ENCODE assay signal across 11 mouse cellular contexts in the genomic region with DNA sequence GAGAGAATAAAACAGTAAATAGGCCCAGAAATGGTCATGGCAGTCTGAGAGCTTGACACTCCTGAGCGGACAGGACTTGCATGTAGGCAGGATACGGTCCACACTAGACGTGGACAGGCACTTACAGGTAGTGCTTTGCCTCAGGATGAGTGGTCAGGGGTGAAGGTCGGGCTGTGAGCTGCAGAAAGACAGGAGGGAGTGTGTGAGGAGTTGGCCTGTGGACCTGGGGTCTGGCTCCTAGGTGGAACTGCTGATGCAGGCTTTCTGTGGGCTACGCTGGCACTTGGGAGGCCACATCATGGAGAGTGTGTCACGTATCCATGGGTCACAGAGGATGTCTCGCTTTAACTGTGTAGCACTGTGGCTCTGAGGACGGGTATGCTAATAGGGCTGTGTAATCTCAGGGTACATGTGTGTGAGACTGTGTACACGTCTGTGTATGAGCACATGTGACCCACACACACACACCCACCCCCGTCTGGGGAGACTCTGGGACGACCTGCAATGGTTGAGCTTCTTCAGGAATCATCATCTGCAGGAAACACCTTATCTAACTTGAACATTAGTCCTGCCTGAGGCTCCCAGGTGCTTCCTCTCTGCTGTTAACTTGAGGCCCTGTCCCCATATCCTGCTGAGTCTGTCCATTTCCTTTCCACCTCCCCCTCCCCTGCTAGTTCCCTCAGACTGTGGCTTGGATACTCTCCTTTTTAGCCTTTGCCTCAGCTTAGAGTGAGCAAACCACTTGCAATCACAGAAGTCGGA. TPM values are rescaled to one million over a fixed set of nuclear protein-coding genes. Genes with fewer than 3 reads are reported as not detected.
DNase-seq lines count a peak whose midpoint lies in the region; ATAC-seq and TF ChIP-seq lines count a peak whose summit lies in the region.
"Had no signal": no experiment of that assay in that cellular context is flagged by ENCODE, and none has a peak within 500 bp of the region (broad histone marks: within the 10 kb centered on the region; RNA-seq: fewer than 3 reads in every experiment).

No protein-coding gene starts in this region.

- no peaks in the 10 kb centered on the region for H3K4me1 ChIP-seq in lung, postnatal 0 days (ENCODE audit: insufficient read depth, low read depth, low read length)
- no peaks in the 10 kb centered on the region; the same call in 1 of the 2 replicates for H3K4me1 ChIP-seq in liver, embryonic 16.5 days (ENCODE audit: control insufficient read depth, low read depth, low read length)
- H3K4me1 ChIP-seq: hindbrain, embryonic 12.5 days had no signal

- no peaks in the 10 kb centered on the region for H3K9me3 ChIP-seq in lung, postnatal 0 days (ENCODE audit: low read length)
- H3K9me3 ChIP-seq in liver, embryonic 16.5 days (replicated peaks; ENCODE audit: control insufficient read depth, low read length): no peaks in the 10 kb centered on the region
- H3K9me3 ChIP-seq: hindbrain, embryonic 12.5 days had no signal

- H3K27ac ChIP-seq in gastrocnemius, adult 2 months: no peak overlapping the region
- no peak overlapping the region for H3K27ac ChIP-seq in lung, postnatal 0 days (ENCODE audit: low read length)
- H3K27ac ChIP-seq in liver, embryonic 16.5 days (ENCODE audit: low read length): peak overlapping the region; percentile 37
- no peak overlapping the region for H3K27ac ChIP-seq in left cerebral cortex, adult 2 months
- H3K27ac ChIP-seq: hindbrain, embryonic 12.5 days had no signal

- intact Hi-C loops in gastrocnemius, adult 2 months (cut with DNase I): no loop called here
- intact Hi-C loops in left cerebral cortex, adult 2 months (cut with DNase I): no loop called here

- no peaks in the 10 kb centered on the region for H3K36me3 ChIP-seq in lung, postnatal 0 days (ENCODE audit: insufficient read depth, low read length)
- no peaks in the 10 kb centered on the region for H3K36me3 ChIP-seq in liver, embryonic 16.5 days (ENCODE audit: control insufficient read depth, insufficient read depth)
- H3K36me3 ChIP-seq: hindbrain, embryonic 12.5 days had no signal

- TF ChIP-seq CTCF in gastrocnemius, adult 2 months (IDR thresholded peaks at IDR 0.05): no peak
- TF ChIP-seq CTCF in lung, postnatal 0 days (IDR thresholded peaks at IDR 0.05): no peak
- TF ChIP-seq CTCF in left cerebral cortex, adult 2 months (IDR thresholded peaks at IDR 0.05): no peak

- H3K4me3 ChIP-seq in gastrocnemius, adult 2 months: no peak overlapping the region
- H3K4me3 ChIP-seq in lung, postnatal 0 days (ENCODE audit: low read depth, low read length): no peak overlapping the region
- no peak overlapping the region for H3K4me3 ChIP-seq in liver, embryonic 16.5 days (ENCODE audit: low read depth, low read length)
- no peak overlapping the region for H3K4me3 ChIP-seq in left cerebral cortex, adult 2 months
- H3K4me3 ChIP-seq: hindbrain, embryonic 12.5 days had no signal

- peak; percentile 9 for DNase-seq in gastrocnemius, adult 2 months
- no peak for DNase-seq in gastrocnemius, postnatal 10 days
- DNase-seq in lung, postnatal 0 days (ENCODE audit: low spot score): no peak
- no peak for DNase-seq in lung, postnatal 25 days (ENCODE audit: low spot score)
- peak; percentile 52 for DNase-seq in thymus, postnatal 4 days
- no peak for DNase-seq in left cerebral cortex, adult 2 months (ENCODE audit: extremely low spot score in 1 of 2, low spot score in 2 of 2)
- DNase-seq in gastrocnemius, adult 18-20 months (ENCODE audit: low spot score): no peak
- DNase-seq: cerebellum, adult 8-10 months had no signal

- peak; percentile 27; the same call in 1 of the 2 replicates for TF ChIP-seq EP300 in lung, postnatal 0 days (IDR thresholded peaks at IDR 0.05)

- H3K9ac ChIP-seq in lung, postnatal 0 days (replicated peaks; ENCODE audit: low read depth): no peak overlapping the region
- no peak overlapping the region for H3K9ac ChIP-seq in liver, embryonic 16.5 days (ENCODE audit: low read depth, low read length)
- H3K9ac ChIP-seq: hindbrain, embryonic 12.5 days had no signal

- 49% methylated on average over 12 of the region's 12 CpGs for WGBS in lung, postnatal 0 days
- 28% methylated on average over 12 of the region's 12 CpGs for WGBS in liver, embryonic 16.5 days (ENCODE audit: insufficient replicate concordance)

- ATAC-seq in lung, postnatal 0 days: peak; percentile 68; the same call in 1 of the 2 replicates
- ATAC-seq in liver, embryonic 16.5 days (ENCODE audit: low read depth): peak; percentile 47

- no peak overlapping the region for H3K4me2 ChIP-seq in lung, postnatal 0 days (replicated peaks; ENCODE audit: low read depth, low read length)
- no peak overlapping the region for H3K4me2 ChIP-seq in liver, embryonic 16.5 days (ENCODE audit: low read depth, low read length)
- H3K4me2 ChIP-seq: hindbrain, embryonic 12.5 days had no signal

- H3K27me3 ChIP-seq in lung, postnatal 0 days (replicated peaks; ENCODE audit: insufficient read depth, low read length): no peaks in the 10 kb centered on the region
- H3K27me3 ChIP-seq in liver, embryonic 16.5 days (ENCODE audit: control insufficient read depth, insufficient read depth, low read depth, low read length): no peaks in the 10 kb centered on the region
- H3K27me3 ChIP-seq: hindbrain, embryonic 12.5 days had no signal

RNA-seq across cellular contexts. Expression of gene Dusp2, which starts 7.7 kb away (rescaled TPM):
- total RNA-seq in gastrocnemius, adult 2 months (2021): 1 to 10 TPM in 1 of 2 experiments, under 1 TPM in 1; 0.59 to 1.2 TPM
- 1 to 10 TPM; 2.6 TPM for total RNA-seq in gastrocnemius, postnatal 10 days (2021)
- polyA plus RNA-seq in lung, postnatal 0 days (2015; fragmentation: Nextera tagmentation; extraction: Ambion mirVana): 3.6 and 4.3 TPM in 2 replicates
- polyA plus RNA-seq in liver, embryonic 16.5 days (2015; fragmentation: Nextera tagmentation; extraction: Ambion mirVana): 1.8 and 2.2 TPM in 2 replicates
- 1 to 10 TPM; 2.4 to 3.5 TPM for total RNA-seq in left cerebral cortex, adult 2 months (2021)
- under 1 TPM; 0.37 to 1.00 TPM for total RNA-seq in gastrocnemius, adult 18-20 months (2021)

RNA-seq across cellular contexts. Expression of gene Astl, which starts 10.2 kb away (rescaled TPM):
- under 1 TPM in 1 of 2 experiments, not detected in 1; 0.25 TPM for total RNA-seq in gastrocnemius, adult 2 months (2021)
- under 1 TPM in 1 of 2 experiments, not detected in 1; 0.16 TPM for total RNA-seq in gastrocnemius, postnatal 10 days (2021)
- not detected in 2 replicates for polyA plus RNA-seq in lung, postnatal 0 days (2015; fragmentation: Nextera tagmentation; extraction: Ambion mirVana)
- not detected in 2 replicates for polyA plus RNA-seq in liver, embryonic 16.5 days (2015; fragmentation: Nextera tagmentation; extraction: Ambion mirVana)
- total RNA-seq in left cerebral cortex, adult 2 months (2021): not detected
- total RNA-seq in gastrocnemius, adult 18-20 months (2021): not detected
- total RNA-seq: layer of hippocampus, postnatal 25 days had no signal
- polyA plus RNA-seq: hindbrain, embryonic 12.5 days had no signal

RNA-seq across cellular contexts. Expression of gene Adra2b, which starts 34.7 kb away (rescaled TPM):
- total RNA-seq in gastrocnemius, adult 2 months (2021): under 1 TPM; 0.39 to 0.69 TPM
- 1 to 10 TPM; 1.4 to 1.8 TPM for total RNA-seq in gastrocnemius, postnatal 10 days (2021)
- polyA plus RNA-seq in lung, postnatal 0 days (2015; fragmentation: Nextera tagmentation; extraction: Ambion mirVana): 0.10 and 0.30 TPM in 2 replicates
- polyA plus RNA-seq in liver, embryonic 16.5 days (2015; fragmentation: Nextera tagmentation; extraction: Ambion mirVana): 16.7 and 19.2 TPM in 2 replicates
- under 1 TPM; 0.32 to 0.54 TPM for total RNA-seq in left cerebral cortex, adult 2 months (2021)
- total RNA-seq in gastrocnemius, adult 18-20 months (2021): under 1 TPM; 0.40 to 0.71 TPM

RNA-seq across cellular contexts. Expression of gene Stard7, which starts 58.3 kb away (rescaled TPM):
- total RNA-seq in gastrocnemius, adult 2 months (2021): 100 to 1,000 TPM in 1 of 2 experiments, 10 to 100 TPM in 1; 88.9 to 152 TPM
- 100 to 1,000 TPM in 1 of 2 experiments, 10 to 100 TPM in 1; 98.8 to 104 TPM for total RNA-seq in gastrocnemius, postnatal 10 days (2021)
- 34.2 and 37.9 TPM in 2 replicates for polyA plus RNA-seq in lung, postnatal 0 days (2015; fragmentation: Nextera tagmentation; extraction: Ambion mirVana)
- 32.7 and 34.9 TPM in 2 replicates for polyA plus RNA-seq in liver, embryonic 16.5 days (2015; fragmentation: Nextera tagmentation; extraction: Ambion mirVana)
- 100 to 1,000 TPM in 1 of 2 experiments, 10 to 100 TPM in 1; 98.6 to 114 TPM for total RNA-seq in left cerebral cortex, adult 2 months (2021)
- 100 to 1,000 TPM; 107 to 134 TPM for total RNA-seq in gastrocnemius, adult 18-20 months (2021)

Comparison
In these comparisons a context has a peak if more than half of its experiments do, and no peak if none do; other contexts are left out.
1. DNase-seq: peak in gastrocnemius, adult 2 months (single experiment) and thymus, postnatal 4 days (single experiment); none in gastrocnemius, postnatal 10 days (single experiment), lung, postnatal 0 days (single experiment), lung, postnatal 25 days (single experiment), left cerebral cortex, adult 2 months (0 of 2) and gastrocnemius, adult 18-20 months (single experiment).